Mouse (Mus musculus) embryonic facial prominence, embryonic 15.5 days (tissue): ENCODE measurements around the gene Rab25. TPM values are rescaled to one million over a fixed set of nuclear protein-coding genes. Genes with fewer than 3 reads are reported as not detected.

ENCODE experiments used
- ATAC-seq: fragments of 200-750 bp; cut with Nextera tagmentation; 2 replicates; pipeline ENCODE4 v1.8.0; 2017; ENCODE audit warnings: low read depth, moderate TSS enrichment; ENCODE audit not compliant: insufficient number of reproducible peaks, low FRiP score, low TSS enrichment
- H3K27ac ChIP-seq: fragments of 300-500 bp; sonication (generic); replicated peaks from 2 replicates; pipeline ENCODE4 v1.5.1; 2015; ENCODE audit warnings: mild to moderate bottlenecking, inconsistent platforms
- H3K27me3 ChIP-seq: fragments of 300-500 bp; sonication (generic); 2 replicates; pipeline ENCODE4 v1.6.1; 2015; ENCODE audit warnings: inconsistent platforms
- H3K36me3 ChIP-seq: fragments of 300-500 bp; sonication (generic); 2 replicates; pipeline ENCODE4 v1.6.1; 2015; ENCODE audit warnings: mild to moderate bottlenecking, inconsistent platforms
- H3K4me1 ChIP-seq: fragments of 300-500 bp; sonication (generic); 2 replicates; pipeline ENCODE4 v1.6.1; 2015; ENCODE audit warnings: inconsistent platforms
- H3K4me2 ChIP-seq: fragments of 300-500 bp; sonication (generic); replicated peaks from 2 replicates; pipeline ENCODE4 v1.6.1; 2015; ENCODE audit warnings: mild to moderate bottlenecking, inconsistent platforms
- H3K4me3 ChIP-seq: fragments of 300-500 bp; sonication (generic); replicated peaks from 2 replicates; pipeline ENCODE4 v1.5.1; 2015; ENCODE audit warnings: mild to moderate bottlenecking, inconsistent platforms
- H3K9ac ChIP-seq: fragments of 300-500 bp; sonication (generic); 2 replicates; pipeline ENCODE4 v1.6.1; 2015; ENCODE audit warnings: inconsistent platforms
- H3K9me3 ChIP-seq: fragments of 300-500 bp; sonication (generic); replicated peaks from 2 replicates; pipeline ENCODE4 v1.6.1; 2016; ENCODE audit warnings: inconsistent platforms
- WGBS: fragments of 180-500 bp; shearing (Covaris S2); methylation state at CpG from one replicate; pipeline ENCODE4 v1.1.7; 2015; 5-methylcytosine and 5-hydroxymethylcytosine counted together
- microRNA counts: library from miRNA; unstranded; fragments of <30 nt; microRNA quantifications from one replicate; lab custom pipeline; 2016
- microRNA-seq: library from miRNA; unstranded; fragments of <30 nt; microRNA quantifications from one replicate; pipeline ENCODE4, GENCODE M21; 2016; ENCODE audit warnings: borderline number of aligned reads
- polyA plus RNA-seq: library from polyadenylated mRNA; unstranded; fragments of >200 nt; fragmentation: Nextera tagmentation; extraction: Ambion mirVana; gene quantifications from 2 replicates; pipeline ENCODE4 v1.2.1, GENCODE M21; 2015

Gene Rab25
- polyA plus RNA-seq, 1 experiment from 2014 or later: 107 TPM

DNA sequence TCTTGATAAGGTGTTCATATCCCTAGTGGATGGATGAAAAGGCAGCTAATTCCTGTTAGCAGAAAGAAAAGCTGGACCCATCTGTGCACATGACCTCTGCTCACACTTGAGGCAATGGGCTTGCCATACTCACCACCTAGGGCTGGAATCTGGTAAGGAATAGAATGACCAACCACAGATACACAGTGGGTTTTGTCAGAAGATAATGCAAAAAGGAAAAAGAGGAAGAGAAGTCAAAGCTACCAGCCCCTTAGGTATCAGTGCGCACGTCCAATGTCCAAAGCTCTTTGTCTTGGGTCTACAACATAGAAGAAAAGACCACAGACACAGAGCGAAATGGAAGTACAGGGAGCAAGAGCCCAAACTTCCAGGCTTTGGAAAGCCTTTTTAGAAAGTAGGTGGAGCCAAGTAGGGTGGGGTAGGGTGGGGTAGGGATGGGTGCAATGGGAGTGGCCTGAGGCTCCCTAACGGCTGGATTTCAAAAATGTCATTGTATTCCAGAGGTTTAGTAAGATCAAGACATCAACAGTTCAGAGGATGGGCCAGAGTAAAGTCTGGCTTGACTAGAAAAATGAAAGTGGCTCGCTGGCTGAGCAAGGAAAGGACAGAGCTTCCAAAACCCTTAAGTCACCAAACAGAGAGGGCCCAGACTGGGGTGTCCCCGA lies 46.6 kb downstream of the Rab25 start:
- WGBS: 34% methylated on average over 6 of the region's 6 CpGs
- peaks cover 24% of the 10 kb centered on the region for H3K36me3 ChIP-seq
- peak overlapping the region; percentile 80 for H3K4me2 ChIP-seq
- H3K27me3 ChIP-seq: no peaks in the 10 kb centered on the region
- no peaks in the 10 kb centered on the region for H3K9me3 ChIP-seq
- peak overlapping the region; percentile 97 for H3K9ac ChIP-seq
- no peak for ATAC-seq
- peak overlapping the region; percentile 77 for H3K4me3 ChIP-seq
- peaks cover 73% of the 10 kb centered on the region for H3K4me1 ChIP-seq
- H3K27ac ChIP-seq: peak overlapping the region; percentile 97

DNA sequence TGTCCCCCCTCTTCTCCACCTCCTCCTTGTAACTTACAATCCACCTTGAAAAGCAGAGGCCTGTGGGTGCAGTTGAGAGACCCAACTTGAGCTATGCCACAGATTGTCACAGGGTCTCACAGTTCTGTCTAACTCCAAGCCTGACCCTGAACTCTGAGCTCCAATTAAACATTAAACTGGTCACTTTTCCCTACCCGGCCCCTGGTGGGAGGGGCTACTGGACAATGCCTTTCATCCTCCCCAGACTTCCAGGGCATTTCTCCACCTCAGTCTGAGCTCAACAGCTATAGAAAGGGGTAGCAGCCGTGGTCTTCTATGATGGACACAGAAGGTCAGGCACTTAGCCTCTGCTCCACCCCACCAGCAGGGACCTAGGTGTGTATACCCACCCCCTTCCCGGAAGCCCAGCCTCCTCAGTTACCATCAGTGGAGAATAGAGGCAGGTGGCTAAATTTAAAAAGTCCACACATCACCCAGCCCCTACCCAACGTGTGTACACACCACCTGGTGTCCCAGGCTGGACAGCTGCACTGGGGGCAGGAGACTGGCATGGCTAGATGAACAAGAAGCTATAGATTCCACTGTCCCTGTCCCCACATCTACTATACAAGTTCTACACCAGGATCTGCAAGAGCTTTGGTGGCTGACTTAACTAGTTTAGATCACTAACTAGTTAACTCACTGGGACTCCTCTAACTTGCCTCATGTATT lies 47.3 kb downstream of the Rab25 start:
- ATAC-seq: no peak
- H3K27ac ChIP-seq: peak overlapping the region; percentile 97
- no peaks in the 10 kb centered on the region for H3K27me3 ChIP-seq
- no peaks in the 10 kb centered on the region for H3K9me3 ChIP-seq
- 44% methylated on average over 4 of the region's 4 CpGs for WGBS
- peaks cover 72% of the 10 kb centered on the region for H3K4me1 ChIP-seq
- H3K9ac ChIP-seq: peak overlapping the region; percentile 97
- peak overlapping the region; percentile 77 for H3K4me3 ChIP-seq
- peaks cover 29% of the 10 kb centered on the region for H3K36me3 ChIP-seq
- peak overlapping the region; percentile 80 for H3K4me2 ChIP-seq

DNA sequence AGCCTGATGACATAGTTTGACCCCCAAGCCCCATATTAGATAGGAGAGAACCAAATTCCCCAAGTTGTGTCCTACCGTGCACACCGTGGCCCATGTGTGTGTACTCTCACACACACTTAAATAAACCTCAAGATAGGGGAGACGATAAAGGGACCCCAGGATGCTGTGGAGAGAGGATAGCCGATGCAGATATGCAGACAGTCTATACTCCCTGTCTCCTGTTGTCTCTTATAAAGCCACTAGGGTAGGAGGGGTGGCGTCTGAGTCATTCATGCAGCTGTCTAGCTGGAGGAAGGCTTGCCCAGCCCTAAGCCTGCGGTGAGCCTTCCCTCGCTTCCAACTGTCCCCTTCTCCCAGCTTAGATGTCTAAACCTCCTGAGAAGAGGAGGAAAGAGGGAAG lies 48.0 kb downstream of the Rab25 start:
- Histone ChIP-seq H3K4me1 (peaks cover 72% of the 10 kb centered on the region), H3K36me3 (peaks cover 35% of the 10 kb centered on the region), H3K27ac (0 out of 2 replicates have a peak overlapping the region, but pooled peaks have one; percentile 97), H3K27me3 (no peaks in the 10 kb centered on the region), H3K9me3 (no peaks in the 10 kb centered on the region), H3K9ac (no peak overlapping the region), H3K4me3 (peak overlapping the region; percentile 77), H3K4me2 (peak overlapping the region; percentile 80)
- ATAC-seq: no peak
- 77% methylated on average over 7 of the region's 7 CpGs for WGBS

DNA sequence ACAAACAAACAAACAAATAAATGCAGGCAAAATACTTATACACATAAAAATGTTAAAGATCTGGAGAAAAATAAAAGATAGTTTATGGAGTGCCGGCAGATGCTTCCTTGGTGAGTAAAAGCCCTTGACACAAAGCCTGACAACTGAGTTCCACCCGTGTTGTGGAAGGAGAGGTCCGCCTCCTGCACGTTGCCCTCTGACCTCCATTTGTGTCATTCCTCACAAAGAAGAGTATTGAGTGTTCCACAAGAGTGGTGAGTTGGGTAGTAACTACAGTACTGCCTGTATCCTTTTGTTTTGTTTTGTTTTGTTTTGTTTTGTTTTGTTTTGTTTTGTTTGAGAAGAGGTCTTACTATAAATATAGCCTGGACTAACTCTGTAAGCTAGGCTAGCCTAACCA lies 48.5 kb downstream of the Rab25 start:
- Histone ChIP-seq H3K27me3 (no peaks in the 10 kb centered on the region), H3K4me1 (peaks cover 73% of the 10 kb centered on the region), H3K9me3 (no peaks in the 10 kb centered on the region), H3K4me3 (peak overlapping the region; percentile 77; the same call in 1 of the 2 replicates), H3K4me2 (peak overlapping the region; percentile 80; the same call in 1 of the 2 replicates), H3K27ac (no peak overlapping the region), H3K9ac (no peak overlapping the region), H3K36me3 (peaks cover 35% of the 10 kb centered on the region)
- no peak for ATAC-seq
- WGBS: 74% methylated on average over 4 of the region's 4 CpGs

DNA sequence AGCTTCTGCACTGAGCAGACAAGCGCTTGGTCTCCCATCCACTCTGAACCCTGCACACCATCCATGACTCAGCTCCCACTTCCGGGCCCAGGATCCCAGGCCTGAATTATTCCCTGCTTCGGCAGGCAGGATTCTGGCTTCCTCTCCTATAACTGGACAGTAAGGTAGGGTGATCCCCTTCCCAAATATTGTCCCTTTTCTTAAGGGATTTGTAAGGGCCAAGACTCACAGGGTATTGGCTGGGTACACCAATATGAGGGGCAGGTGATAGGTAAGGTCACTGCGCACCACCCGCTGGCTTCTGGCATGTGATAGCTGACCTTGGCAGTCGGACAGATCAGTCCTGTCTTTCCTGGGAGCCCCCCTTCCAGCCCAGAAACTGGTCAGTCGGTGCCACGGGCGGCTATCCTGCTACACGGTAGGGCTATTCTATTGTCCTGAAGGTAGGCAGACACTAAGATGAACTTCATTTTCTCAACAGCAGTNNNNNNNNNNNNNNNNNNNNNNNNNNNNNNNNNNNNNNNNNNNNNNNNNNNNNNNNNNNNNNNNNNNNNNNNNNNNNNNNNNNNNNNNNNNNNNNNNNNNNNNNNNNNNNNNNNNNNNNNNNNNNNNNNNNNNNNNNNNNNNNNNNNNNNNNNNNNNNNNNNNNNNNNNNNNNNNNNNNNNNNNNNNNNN lies 52.2 kb downstream of the Rab25 start:
- Histone ChIP-seq H3K27me3 (no peaks in the 10 kb centered on the region), H3K4me3 (no peak overlapping the region), H3K4me2 (no peak overlapping the region), H3K27ac (peak overlapping the region; percentile 98), H3K36me3 (peaks cover 35% of the 10 kb centered on the region), H3K9ac (no peak overlapping the region), H3K4me1 (peaks cover 86% of the 10 kb centered on the region), H3K9me3 (no peaks in the 10 kb centered on the region)
- ATAC-seq: no peak
- WGBS: 84% methylated on average over 10 of the region's 10 CpGs

DNA sequence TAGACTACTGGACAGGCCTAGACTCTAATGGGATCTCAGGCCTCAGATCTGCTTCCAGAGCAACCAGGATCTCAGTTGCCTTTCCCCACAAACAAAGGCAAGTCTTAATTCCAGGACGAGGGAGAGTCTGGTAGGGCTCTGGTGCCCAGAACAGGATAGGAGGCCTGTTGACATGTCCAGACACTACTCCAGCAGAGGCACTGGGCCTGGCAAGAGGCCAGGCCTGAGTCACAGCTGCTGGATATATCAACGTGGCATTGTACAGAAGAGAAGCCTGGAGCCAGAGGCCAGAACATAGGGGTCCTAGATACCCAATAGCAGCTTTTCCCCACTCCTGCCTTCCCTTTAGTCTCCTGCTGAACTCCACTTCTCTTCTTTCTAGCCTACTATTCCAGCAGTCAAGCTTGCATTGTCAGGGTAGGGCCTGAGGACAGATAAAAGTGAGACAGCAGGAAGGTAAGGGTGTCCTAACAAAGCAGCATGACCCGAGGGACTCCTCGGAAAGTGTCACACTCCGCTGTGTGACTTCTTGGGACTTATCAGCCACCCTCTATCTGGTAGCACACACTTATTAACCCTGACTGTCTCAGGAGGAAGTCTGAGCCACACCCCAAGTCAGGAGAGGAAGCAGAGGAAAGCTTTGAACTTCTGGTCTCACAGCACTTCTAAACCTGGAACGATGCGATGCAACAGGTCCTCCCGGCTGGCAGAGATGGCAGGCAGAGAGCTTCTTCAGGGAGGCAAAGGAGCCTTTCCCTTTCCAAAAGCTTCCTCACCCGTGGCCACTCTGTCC lies 53.1 kb downstream of the Rab25 start:
- Histone ChIP-seq H3K4me1 (peaks cover 86% of the 10 kb centered on the region), H3K36me3 (peaks cover 35% of the 10 kb centered on the region), H3K27me3 (no peaks in the 10 kb centered on the region), H3K4me2 (peak overlapping the region; percentile 21; the same call in 1 of the 2 replicates), H3K9ac (0 out of 2 replicates have a peak overlapping the region, but pooled peaks have one; percentile 5), H3K9me3 (no peaks in the 10 kb centered on the region), H3K27ac (peak overlapping the region; percentile 98), H3K4me3 (no peak overlapping the region)
- 45% methylated on average over 9 of the region's 9 CpGs for WGBS
- no peak for ATAC-seq

DNA sequence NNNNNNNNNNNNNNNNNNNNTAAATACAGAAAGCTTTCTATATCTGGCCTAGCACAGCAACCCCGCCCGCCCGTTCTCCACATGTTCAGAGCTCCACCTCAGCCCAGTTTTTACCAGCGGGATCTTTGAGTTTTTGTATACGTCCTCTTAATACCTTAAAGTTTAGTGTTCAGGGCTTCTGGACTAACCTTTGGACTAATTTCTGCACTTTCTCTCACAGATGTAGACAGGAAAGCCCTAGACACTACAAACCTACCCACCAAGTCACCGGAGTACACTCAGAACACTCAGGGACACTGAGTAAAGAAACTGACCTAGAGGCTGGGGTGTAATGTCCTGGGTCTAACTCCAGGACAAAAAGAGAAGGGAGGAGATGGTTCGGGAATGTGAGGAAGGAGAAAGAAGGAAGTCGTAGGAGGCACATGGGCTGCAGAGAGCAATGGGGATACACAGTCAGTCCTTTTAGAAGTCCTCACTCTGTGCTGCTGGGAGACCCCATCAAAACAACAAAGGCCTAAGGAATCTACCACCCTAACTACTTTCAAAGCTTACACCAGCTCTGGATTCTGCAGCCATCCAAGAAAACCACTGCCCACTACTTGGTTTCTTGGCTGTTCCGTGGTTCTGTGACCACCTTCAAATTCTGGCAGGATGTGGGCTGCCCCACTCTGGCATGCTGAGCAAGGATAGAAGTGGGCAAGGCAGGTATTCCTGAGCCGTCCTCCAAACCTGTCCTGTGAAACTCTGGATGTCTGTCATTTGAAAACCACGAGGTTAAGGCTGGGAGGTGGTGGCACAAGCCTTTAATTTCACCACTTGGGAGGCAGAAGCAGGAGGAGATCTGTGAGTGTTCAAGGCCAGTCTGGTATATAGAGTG lies 54.2 kb downstream of the Rab25 start:
- WGBS: 47% methylated on average over 11 of the region's 11 CpGs
- Histone ChIP-seq H3K9me3 (no peaks in the 10 kb centered on the region), H3K27me3 (no peaks in the 10 kb centered on the region), H3K4me2 (peak overlapping the region; percentile 69), H3K4me3 (peak overlapping the region; percentile 39), H3K27ac (peak overlapping the region; percentile 98), H3K9ac (no peak overlapping the region), H3K4me1 (peaks cover 90% of the 10 kb centered on the region), H3K36me3 (peaks cover 33% of the 10 kb centered on the region)
- ATAC-seq: no peak

MicroRNAs encoded within 50 kb of the gene (microRNA counts, 519-probe panel; counts per million panel counts)
- not detected for microRNA mmu-miR-1905 (lab: Ali Mortazavi, UCI)

Small RNA genes within 50 kb of the gene (microRNA-seq; reads per million reads assigned to microRNA genes)
- gene Mir1905: not detected

Other genes with a start within 250 kb of the Rab25 start
- 212 and 214 TPM in 2 replicates for gene Glmp, start 223.3 kb downstream of the Rab25 start, polyA plus RNA-seq
- gene Tmem79, start 212.2 kb downstream of the Rab25 start, polyA plus RNA-seq: 26.0 and 27.1 TPM in 2 replicates
- gene Smg5, start 212.0 kb downstream of the Rab25 start, polyA plus RNA-seq: 41.8 and 48.6 TPM in 2 replicates
- 8.3 and 10.1 TPM in 2 replicates for gene Paqr6, start 183.7 kb downstream of the Rab25 start, polyA plus RNA-seq
- gene Bglap3, start 175.6 kb downstream of the Rab25 start, polyA plus RNA-seq: 19.8 and 20.4 TPM in 2 replicates
- 13.8 and 15.5 TPM in 2 replicates for gene Bglap2, start 169.6 kb downstream of the Rab25 start, polyA plus RNA-seq
- 18.4 and 35.5 TPM in 2 replicates for gene Bglap, start 163.8 kb downstream of the Rab25 start, polyA plus RNA-seq
- gene Pmf1, start 138.0 kb downstream of the Rab25 start, polyA plus RNA-seq: 96.0 and 108 TPM in 2 replicates
- gene Slc25a44, start 123.2 kb downstream of the Rab25 start, polyA plus RNA-seq: 16.3 and 17.9 TPM in 2 replicates
- gene Sema4a, start 87.1 kb downstream of the Rab25 start, polyA plus RNA-seq: 18.5 and 21.9 TPM in 2 replicates
- gene Lmna, start 38.3 kb downstream of the Rab25 start, polyA plus RNA-seq: 625 and 678 TPM in 2 replicates
- gene Mex3a, start 15.9 kb downstream of the Rab25 start, polyA plus RNA-seq: 22.5 and 22.8 TPM in 2 replicates
- gene Lamtor2, start 4.8 kb upstream of the Rab25 start, polyA plus RNA-seq: 183 and 199 TPM in 2 replicates
- 44.4 and 47.6 TPM in 2 replicates for gene Ubqln4, start 5.5 kb upstream of the Rab25 start, polyA plus RNA-seq
- gene Ssr2, start 27.6 kb upstream of the Rab25 start, polyA plus RNA-seq: 339 and 341 TPM in 2 replicates
- gene Arhgef2, start 57.7 kb upstream of the Rab25 start, polyA plus RNA-seq: 96.6 and 97.9 TPM in 2 replicates
- not detected in 2 replicates for gene Rxfp4, start 104.8 kb upstream of the Rab25 start, polyA plus RNA-seq
- 78.6 and 91.4 TPM in 2 replicates for gene Khdc4, start 137.5 kb upstream of the Rab25 start, polyA plus RNA-seq
- 68.3 and 71.6 TPM in 2 replicates for gene Rit1, start 168.5 kb upstream of the Rab25 start, polyA plus RNA-seq
- gene Syt11, start 226.9 kb upstream of the Rab25 start, polyA plus RNA-seq: 19.0 and 23.3 TPM in 2 replicates